Mouse (Mus musculus): ENCODE results near the gene Gm4305.
"Not testable (repeated sequence)": the region's sequence is repeated elsewhere in the genome, so short reads cannot be mapped to it uniquely, and the experiment has no call there.

Gm4305 gene

DNA sequence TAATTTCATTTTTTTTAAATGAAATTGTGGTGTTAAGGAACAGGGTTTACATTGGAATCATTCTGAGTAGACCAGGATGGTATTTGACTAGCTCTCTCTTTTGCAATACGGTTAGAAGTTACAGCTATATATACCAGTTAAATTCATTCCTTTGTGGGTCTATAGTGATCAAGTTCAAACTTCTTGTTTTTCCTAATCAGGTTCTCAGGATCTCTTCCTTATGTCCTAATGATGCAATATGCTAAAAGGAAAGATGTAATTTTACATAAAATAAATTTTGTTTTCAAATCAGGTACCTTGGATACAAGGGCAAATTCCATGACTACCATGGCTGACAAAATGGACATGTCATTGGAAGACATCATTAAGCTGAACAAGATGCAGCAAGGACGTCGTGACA is at the start of gene Gm4305:
Gene Gm4305 (plus strand): TSS at position 301 of the 400 bp plus-strand sequence.
- DNase-seq, result not testable (repeated sequence)

DNA sequence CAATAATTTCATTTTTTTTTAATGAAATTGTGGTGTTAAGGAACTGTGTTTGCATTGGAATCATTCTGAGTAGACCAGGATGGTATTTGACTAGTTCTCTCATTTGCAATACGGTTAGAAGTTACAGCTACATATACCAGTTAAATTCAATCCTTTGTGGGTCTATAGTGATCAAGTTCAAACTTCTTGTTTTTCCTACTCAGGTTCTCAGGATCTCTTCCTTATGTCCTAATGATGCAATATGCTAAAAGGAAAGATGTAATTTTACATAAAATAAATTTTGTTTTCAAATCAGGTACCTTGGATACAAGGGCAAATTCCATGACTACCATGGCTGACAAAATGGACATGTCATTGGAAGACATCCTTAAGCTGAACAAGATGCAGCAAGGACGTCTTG is 15.5 kb upstream of the Gm4305 start, which contains the start of gene Gm4301:
Gene Gm4301 (plus strand): TSS at position 301 of the 400 bp plus-strand sequence.
- DNase-seq, result not testable (repeated sequence)

- not testable (repeated sequence) for DNase-seq
Measured at GRCm38 (mm10) chr10:100340536-100340935, 10.4 kb upstream of the Gm4305 start, which contains the start of gene Gm4302. TSS of gene Gm4302 (plus strand) at chr10:100340836.

DNA sequence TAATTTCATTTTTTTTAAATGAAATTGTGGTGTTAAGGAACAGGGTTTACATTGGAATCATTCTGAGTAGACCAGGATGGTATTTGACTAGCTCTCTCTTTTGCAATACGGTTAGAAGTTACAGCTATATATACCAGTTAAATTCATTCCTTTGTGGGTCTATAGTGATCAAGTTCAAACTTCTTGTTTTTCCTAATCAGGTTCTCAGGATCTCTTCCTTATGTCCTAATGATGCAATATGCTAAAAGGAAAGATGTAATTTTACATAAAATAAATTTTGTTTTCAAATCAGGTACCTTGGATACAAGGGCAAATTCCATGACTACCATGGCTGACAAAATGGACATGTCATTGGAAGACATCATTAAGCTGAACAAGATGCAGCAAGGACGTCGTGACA is 5.2 kb upstream of the Gm4305 start, which contains the start of gene Gm4303:
Gene Gm4303 (plus strand): TSS at position 301 of the 400 bp plus-strand sequence.
- not testable (repeated sequence) for DNase-seq

DNA sequence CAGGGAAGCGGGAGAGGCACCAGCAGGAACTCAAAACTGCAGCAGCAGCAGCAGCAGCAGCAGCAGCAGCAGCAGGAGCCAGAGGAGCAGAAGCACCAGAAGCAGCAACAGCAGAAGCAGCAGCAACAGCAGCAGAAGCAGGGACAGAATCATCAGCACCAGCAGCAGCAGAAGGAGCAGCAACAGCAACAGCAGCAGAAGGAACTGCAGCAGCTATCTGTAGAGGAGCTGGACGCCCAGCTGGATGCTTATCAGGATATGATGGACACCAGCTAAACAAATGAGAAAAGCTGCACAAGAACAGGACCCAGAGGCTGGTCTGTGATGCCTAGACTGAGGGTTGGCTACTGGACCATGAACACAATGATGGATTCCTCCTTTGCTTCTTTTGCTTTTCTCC is 5.9 kb downstream of the Gm4305 start:
- peak; percentile 1 to 4 for DNase-seq

GRCm38 (mm10) chr10:100361038-100361437 is 10.1 kb downstream of the Gm4305 start, which contains the start of gene Gm4307:
TSS of gene Gm4307 (plus strand) at chr10:100361338.
- DNase-seq, result not testable (repeated sequence)

DNA sequence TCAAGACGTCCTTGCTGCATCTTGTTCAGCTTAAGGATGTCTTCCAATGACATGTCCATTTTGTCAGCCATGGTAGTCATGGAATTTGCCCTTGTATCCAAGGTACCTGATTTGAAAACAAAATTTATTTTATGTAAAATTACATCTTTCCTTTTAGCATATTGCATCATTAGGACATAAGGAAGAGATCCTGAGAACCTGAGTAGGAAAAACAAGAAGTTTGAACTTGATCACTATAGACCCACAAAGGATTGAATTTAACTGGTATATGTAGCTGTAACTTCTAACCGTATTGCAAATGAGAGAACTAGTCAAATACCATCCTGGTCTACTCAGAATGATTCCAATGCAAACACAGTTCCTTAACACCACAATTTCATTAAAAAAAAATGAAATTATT is 31.6 kb downstream of the Gm4305 start, which contains the start of gene Gm4312:
Gene Gm4312 (minus strand): TSS at position 101 of the 400 bp plus-strand sequence.
- not testable (repeated sequence) for DNase-seq
